Mouse (Mus musculus) forebrain, embryonic 14.5 days (tissue): ENCODE data around the gene Phka1. TPM values are rescaled to one million over a fixed set of nuclear protein-coding genes. Genes with fewer than 3 reads are reported as not detected.
"Not testable (repeated sequence)": the region's sequence is repeated elsewhere in the genome, so short reads cannot be mapped to it uniquely, and the experiment has no call there.

Experiments used
- ATAC-seq: fragments of 200-750 bp; cut with Nextera tagmentation; 2 replicates; pipeline ENCODE4 v1.8.0; 2017; ENCODE audit warnings: mild to moderate bottlenecking, moderate library complexity
- DNase-seq: peaks from one replicate; pipeline ENCODE4 v3.0.0-alpha.2; 2015; ENCODE audit warnings: low spot score
- H3K27ac ChIP-seq: fragments of 300-500 bp; sonication (generic); 2 replicates; pipeline ENCODE4 v1.5.1; 2014; ENCODE audit warnings: low read depth, mild to moderate bottlenecking, control low read depth, low read length, moderate library complexity
- H3K27me3 ChIP-seq: fragments of 300-500 bp; sonication (generic); replicated peaks from 2 replicates; pipeline ENCODE4 v1.6.1; 2014; ENCODE audit warnings: low read length, control low read depth, mixed read lengths; ENCODE audit not compliant: control insufficient read depth, insufficient read depth
- H3K36me3 ChIP-seq: fragments of 300-500 bp; sonication (generic); 2 replicates; pipeline ENCODE4 v1.6.1; 2014; ENCODE audit warnings: low read length, control low read depth; ENCODE audit not compliant: control insufficient read depth, insufficient read depth
- H3K4me1 ChIP-seq: fragments of 300-500 bp; sonication (generic); 2 replicates; pipeline ENCODE4 v1.6.1; 2014; ENCODE audit warnings: antibody characterized with exemption, low read length, control low read depth; ENCODE audit not compliant: control insufficient read depth, insufficient read depth
- H3K4me2 ChIP-seq: fragments of 300-500 bp; sonication (generic); 2 replicates; pipeline ENCODE4 v1.6.1; 2014; ENCODE audit warnings: mild to moderate bottlenecking, control low read depth, low read length
- H3K4me3 ChIP-seq: fragments of 300-500 bp; sonication (generic); 2 replicates; pipeline ENCODE4 v1.5.1; 2014; ENCODE audit warnings: low read depth, low read length, control low read depth
- H3K9ac ChIP-seq: fragments of 300-500 bp; sonication (generic); 2 replicates; pipeline ENCODE4 v1.6.1; 2014; ENCODE audit warnings: mild to moderate bottlenecking, low read length, control low read depth, moderate library complexity
- H3K9me3 ChIP-seq: fragments of 300-500 bp; sonication (generic); replicated peaks from 2 replicates; pipeline ENCODE4 v1.6.1; 2016; ENCODE audit warnings: low read length, control low read depth, mixed read lengths; ENCODE audit not compliant: control insufficient read depth
- WGBS: fragments of 180-500 bp; shearing (Covaris S2); extraction: QIAGEN DNeasy Blood & Tissue Kit; methylation state at CpG from one replicate; pipeline ENCODE4 v1.1.7; 2014; 5-methylcytosine and 5-hydroxymethylcytosine counted together
- polyA plus RNA-seq: library from polyadenylated mRNA; unstranded; fragments of >200 nt; fragmentation: Nextera tagmentation; extraction: Ambion mirVana; gene quantifications from 2 replicates; pipeline ENCODE4 v1.2.1, GENCODE M21; 2014

The Phka1 gene
- polyA plus RNA-seq: 3.8 and 4.3 TPM in 2 replicates

DNA sequence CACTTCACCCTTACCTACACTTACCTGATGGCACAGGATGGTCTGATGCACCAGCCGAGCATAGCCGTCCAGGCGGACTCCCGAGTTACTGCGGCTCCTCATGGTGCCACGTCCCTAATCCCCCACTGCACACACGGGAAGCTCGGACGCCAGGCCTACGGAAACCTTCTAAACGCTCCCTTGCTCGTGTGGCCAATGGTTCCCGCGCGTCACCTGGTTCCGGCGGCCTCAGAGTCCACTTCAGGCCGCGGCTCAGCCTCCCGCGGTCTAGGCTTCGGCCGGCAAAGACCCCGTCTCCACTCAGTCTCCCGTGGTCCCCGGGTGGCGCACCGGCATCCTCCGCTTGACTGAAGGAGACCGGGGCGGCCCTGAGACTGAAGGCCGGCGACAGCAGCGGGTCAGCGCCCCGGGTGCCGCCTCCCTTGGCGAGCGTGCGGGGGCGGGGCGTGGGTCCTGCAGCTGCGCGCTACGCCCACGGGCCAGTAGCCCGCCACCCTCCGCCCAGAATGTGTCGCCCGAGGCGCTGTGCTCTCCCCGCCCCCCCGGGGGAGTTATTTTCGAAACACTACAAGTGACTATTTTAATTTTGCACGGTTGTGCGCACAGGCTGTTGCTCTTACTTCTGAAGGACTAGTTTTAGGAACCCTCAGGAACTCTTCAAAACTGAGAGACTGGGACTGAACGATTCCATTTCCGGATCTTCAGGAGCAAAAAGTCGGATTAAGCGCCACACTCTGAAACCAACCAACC, at the start of gene Phka1:
TSS of gene Phka1 (minus strand) at position 424 of the 750 bp plus-strand sequence.
- peak within 1 kb of the TSS; percentile 48 for H3K4me3 ChIP-seq
- H3K4me2 ChIP-seq: peak within 1 kb of the TSS; percentile 56
- H3K4me1 ChIP-seq: no peaks in the 10 kb centered on the region
- no peaks in the 10 kb centered on the region for H3K36me3 ChIP-seq
- ATAC-seq (peak; percentile 93), DNase-seq (peak; percentile 50)
- no peak within 1 kb of the TSS for H3K27ac ChIP-seq
- peak within 1 kb of the TSS; percentile 56 for H3K9ac ChIP-seq
- no peaks in the 10 kb centered on the region for H3K27me3 ChIP-seq
- H3K9me3 ChIP-seq: no peaks in the 10 kb centered on the region
- WGBS: 31% methylated on average over 60 of the region's 60 CpGs

DNA sequence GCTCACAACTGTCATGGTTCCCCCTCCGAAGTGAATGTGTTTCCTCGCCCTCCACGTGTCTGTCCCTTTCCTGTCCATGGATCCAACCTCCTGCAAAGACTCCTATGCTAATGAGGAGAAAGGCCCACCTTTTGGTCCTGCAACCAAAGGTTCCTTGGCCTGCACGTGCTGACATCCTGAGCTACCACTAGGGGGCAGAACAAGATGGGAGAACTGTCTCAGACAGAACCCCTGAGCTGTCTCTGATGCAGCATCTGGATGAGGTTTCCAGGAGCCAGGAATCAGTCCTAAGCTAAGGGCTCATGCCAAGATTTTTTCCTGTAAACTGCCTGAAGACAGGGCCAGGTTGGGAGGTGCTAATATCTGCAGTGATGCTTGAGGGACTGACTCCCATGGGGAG, 45.2 kb upstream of the Phka1 start:
- H3K36me3 ChIP-seq, H3K4me3 ChIP-seq, H3K27ac ChIP-seq, H3K4me1 ChIP-seq, H3K9me3 ChIP-seq, H3K4me2 ChIP-seq, H3K27me3 ChIP-seq, H3K9ac ChIP-seq: not testable (repeated sequence)
- 33% methylated on average over 4 of the region's 4 CpGs for WGBS
- DNase-seq (peak; percentile 51), ATAC-seq (peak; percentile 67)

GRCm38 (mm10) chrX:102686872-102687271, 42.8 kb upstream of the Phka1 start, which contains the start of gene Gm3880:
Gene Gm3880, minus strand, starts transcription at chrX:102686972.
- WGBS: 97% methylated on average over 5 of the region's 5 CpGs
- H3K9me3 ChIP-seq, H3K9ac ChIP-seq: not testable (repeated sequence)

DNA sequence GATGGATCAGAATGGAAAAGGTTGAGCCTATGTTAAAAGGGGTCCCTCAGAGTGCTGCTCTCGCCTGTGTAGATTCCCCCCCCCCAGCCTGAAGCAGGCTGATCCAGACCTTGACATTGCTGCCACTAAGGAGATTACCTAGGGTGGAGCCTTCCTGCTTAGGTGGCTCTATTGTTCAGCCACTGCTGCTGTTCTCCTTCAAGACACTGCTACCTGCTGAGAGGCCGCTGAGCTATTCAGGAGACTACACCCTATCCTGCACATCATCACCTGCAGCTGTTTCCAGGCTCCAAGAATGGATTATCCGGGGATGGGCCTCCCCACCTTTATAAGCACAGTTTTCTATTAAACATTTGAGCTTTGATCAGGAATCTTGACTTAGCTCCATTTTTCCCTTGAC, 40.7 kb upstream of the Phka1 start:
- H3K4me1 ChIP-seq, ATAC-seq, DNase-seq, H3K4me2 ChIP-seq, H3K27ac ChIP-seq, H3K4me3 ChIP-seq, H3K27me3 ChIP-seq, H3K9ac ChIP-seq, H3K36me3 ChIP-seq, H3K9me3 ChIP-seq: not testable (repeated sequence)
- WGBS: 48% methylated on average over 3 of the region's 3 CpGs

More at GRCm38 (mm10) chrX:102686872-102687271, 42.8 kb upstream of the Phka1 start, which contains the start of gene Gm3880:
- not testable (repeated sequence) for ATAC-seq, H3K4me2 ChIP-seq, H3K27me3 ChIP-seq, H3K36me3 ChIP-seq, H3K4me1 ChIP-seq, DNase-seq, H3K4me3 ChIP-seq, H3K27ac ChIP-seq

DNA sequence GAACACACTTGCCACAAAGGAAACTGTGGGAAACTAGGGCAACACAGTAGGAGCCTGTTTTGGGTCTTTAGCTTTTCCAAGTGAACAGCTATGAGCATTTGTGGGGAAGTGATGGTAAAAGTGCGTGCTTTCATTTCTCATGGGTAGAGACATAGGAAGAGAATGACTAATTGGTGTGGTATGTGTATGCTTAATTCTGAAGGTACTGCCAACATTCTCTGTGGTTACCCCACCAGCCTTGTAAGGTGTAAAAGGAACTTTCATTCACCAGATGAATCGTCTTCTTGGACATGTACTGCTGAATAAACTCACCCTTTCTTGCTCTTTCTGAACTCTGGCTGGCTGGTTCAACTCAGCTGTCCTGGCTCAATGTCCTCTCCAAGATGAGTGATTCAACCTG, 22.6 kb upstream of the Phka1 start:
- Histone ChIP-seq H3K9ac (no peak overlapping the region), H3K36me3 (no peaks in the 10 kb centered on the region), H3K27ac (no peak overlapping the region), H3K9me3 (no peaks in the 10 kb centered on the region), H3K27me3 (no peaks in the 10 kb centered on the region), H3K4me2 (no peak overlapping the region), H3K4me1 (no peaks in the 10 kb centered on the region), H3K4me3 (no peak overlapping the region)
- no peak for ATAC-seq
- 71% methylated on average over 2 of the region's 2 CpGs for WGBS
- no peak for DNase-seq

DNA sequence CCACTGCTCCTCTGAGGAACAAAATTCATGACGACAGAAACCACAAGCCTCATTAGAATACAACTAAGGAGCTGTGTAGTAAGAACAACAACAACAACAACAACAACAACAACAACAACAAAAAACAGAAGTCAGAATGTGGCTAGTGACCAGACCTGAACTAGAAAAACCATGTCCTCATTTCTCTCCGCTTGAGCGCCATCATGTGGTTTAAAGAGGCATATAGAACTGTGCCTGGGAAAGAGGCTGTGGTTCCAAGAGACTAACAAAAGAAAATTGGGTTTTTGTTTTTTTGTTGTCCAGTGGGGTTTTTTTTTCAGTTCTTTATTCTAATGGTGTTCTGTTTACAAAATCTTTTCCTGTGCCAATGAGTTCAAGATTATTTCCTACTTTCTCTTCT, 16.7 kb upstream of the Phka1 start:
- Histone ChIP-seq H3K9me3 (no peaks in the 10 kb centered on the region), H3K27me3 (no peaks in the 10 kb centered on the region), H3K4me3 (no peak overlapping the region), H3K27ac (no peak overlapping the region), H3K4me2 (no peak overlapping the region), H3K9ac (no peak overlapping the region), H3K4me1 (no peaks in the 10 kb centered on the region), H3K36me3 (no peaks in the 10 kb centered on the region)
- ATAC-seq (no peak), DNase-seq (no peak)
- 26% methylated on average over 3 of the region's 3 CpGs for WGBS

DNA sequence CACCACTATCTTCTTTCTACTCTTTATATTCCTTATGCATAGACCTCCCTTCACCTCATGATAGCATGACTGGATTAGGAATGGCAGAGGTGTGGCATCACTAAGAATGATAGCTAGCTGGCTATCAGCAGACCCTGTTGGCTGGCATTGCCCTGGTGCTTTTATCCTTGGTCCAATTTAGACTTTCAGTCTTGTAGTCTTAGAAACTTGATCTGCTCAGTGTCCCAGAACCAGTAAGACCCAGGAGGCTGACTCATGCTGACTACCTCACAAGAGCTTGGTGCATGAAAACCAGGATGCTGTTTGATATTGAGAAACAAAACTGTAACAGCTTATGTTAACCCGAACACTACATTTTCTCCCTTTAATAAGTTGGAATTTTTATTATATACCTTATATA, 1.6 kb upstream of the Phka1 start:
- DNase-seq (no peak), ATAC-seq (no peak)
- WGBS: 98% methylated on average over 1 of the region's 1 CpGs
- H3K9ac ChIP-seq: no peak overlapping the region
- no peak overlapping the region for H3K4me3 ChIP-seq
- H3K27ac ChIP-seq: no peak overlapping the region
- H3K9me3 ChIP-seq: no peaks in the 10 kb centered on the region
- no peaks in the 10 kb centered on the region for H3K27me3 ChIP-seq
- no peaks in the 10 kb centered on the region for H3K36me3 ChIP-seq
- H3K4me2 ChIP-seq: no peak overlapping the region
- H3K4me1 ChIP-seq: no peaks in the 10 kb centered on the region

GRCm38 (mm10) chrX:102645146-102645545, 1.1 kb upstream of the Phka1 start:
- no peak for DNase-seq
- peak overlapping the region; percentile 56 for H3K4me2 ChIP-seq
- 67% methylated on average over 6 of the region's 6 CpGs for WGBS
- no peaks in the 10 kb centered on the region for H3K36me3 ChIP-seq
- H3K4me3 ChIP-seq: no peak overlapping the region
- no peak for ATAC-seq
- H3K9ac ChIP-seq: no peak overlapping the region
- H3K9me3 ChIP-seq: no peaks in the 10 kb centered on the region
- H3K27me3 ChIP-seq: no peaks in the 10 kb centered on the region
- no peak overlapping the region for H3K27ac ChIP-seq
- H3K4me1 ChIP-seq: no peaks in the 10 kb centered on the region

DNA sequence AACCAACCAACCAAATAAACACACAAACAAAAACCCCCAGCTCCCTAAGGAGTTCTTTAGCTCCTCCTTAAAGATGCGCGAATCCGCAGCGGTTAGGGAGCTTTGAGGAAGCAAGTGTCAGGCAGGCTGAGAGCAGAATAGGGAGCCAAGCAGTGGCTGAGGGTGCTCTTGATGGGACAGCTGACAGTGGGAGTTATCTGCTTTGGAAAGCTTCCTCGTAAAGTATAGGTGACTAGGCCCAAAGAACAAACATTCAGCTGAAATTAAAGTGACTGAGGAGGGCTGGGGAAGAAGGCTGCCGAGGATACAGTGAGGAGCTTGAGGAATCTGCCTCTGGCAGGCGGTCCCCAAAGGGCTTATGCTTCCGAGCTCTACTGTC, 516 bp upstream of the Phka1 start:
- no peaks in the 10 kb centered on the region for H3K36me3 ChIP-seq
- H3K27ac ChIP-seq: no peak overlapping the region
- DNase-seq: peak; percentile 23
- no peaks in the 10 kb centered on the region for H3K4me1 ChIP-seq
- peak overlapping the region; percentile 56 for H3K9ac ChIP-seq
- WGBS: 29% methylated on average over 8 of the region's 8 CpGs
- H3K9me3 ChIP-seq: no peaks in the 10 kb centered on the region
- ATAC-seq: peak; percentile 62
- H3K4me3 ChIP-seq: peak overlapping the region; percentile 48
- peak overlapping the region; percentile 56 for H3K4me2 ChIP-seq
- no peaks in the 10 kb centered on the region for H3K27me3 ChIP-seq
